Comparison of ENCODE assay signal across 9 mouse cellular contexts in the genomic region with DNA sequence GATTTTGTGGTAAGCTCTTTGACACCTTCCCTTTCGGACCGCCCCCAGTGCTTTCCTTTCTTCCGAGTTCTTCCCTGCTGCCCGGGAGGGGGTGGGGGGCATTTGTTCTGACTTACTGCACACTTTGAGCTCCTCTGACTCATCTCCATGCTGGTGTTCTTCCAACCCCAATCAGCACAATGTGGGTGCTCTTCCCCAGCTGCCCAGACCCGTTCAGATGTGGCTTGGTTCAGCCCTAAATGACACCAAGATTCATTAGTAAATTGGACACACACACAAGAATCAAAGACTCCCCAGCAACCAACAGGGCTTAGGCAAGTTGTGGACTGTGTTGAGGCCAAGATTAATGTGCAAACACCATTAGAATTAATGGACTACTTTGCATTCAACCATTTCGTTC. TPM values are rescaled to one million over a fixed set of nuclear protein-coding genes. Genes with fewer than 3 reads are reported as not detected.
DNase-seq lines count a peak whose midpoint lies in the region; ATAC-seq lines count a peak whose summit lies in the region.
"Had no signal": no experiment of that assay in that cellular context is flagged by ENCODE, and none has a peak within 500 bp of the region (broad histone marks: within the 10 kb centered on the region; RNA-seq: fewer than 3 reads in every experiment).

No protein-coding gene starts in this region.

- H3K4me1 ChIP-seq in hindbrain, embryonic 11.5 days (replicated peaks; ENCODE audit: control insufficient read depth, insufficient read depth, low read length), result no peaks in the 10 kb centered on the region
- peaks cover 4% of the 10 kb centered on the region; the same call in 1 of the 2 replicates for H3K4me1 ChIP-seq in hindbrain, embryonic 10.5 days (replicated peaks)
- peaks cover under 1% of the 10 kb centered on the region for H3K4me1 ChIP-seq in liver, embryonic 11.5 days (replicated peaks; ENCODE audit: control insufficient read depth, insufficient read depth, low read length)

- H3K4me3 ChIP-seq in hindbrain, embryonic 11.5 days (ENCODE audit: low read depth, low read length), result no peak overlapping the region
- no peak overlapping the region for H3K4me3 ChIP-seq in hindbrain, embryonic 10.5 days
- H3K4me3 ChIP-seq in liver, embryonic 11.5 days (ENCODE audit: low read depth, low read length), result no peak overlapping the region

- WGBS in hindbrain, embryonic 11.5 days, result 18% methylated on average over 6 of the region's 6 CpGs
- WGBS in hindbrain, embryonic 10.5 days, result 25% methylated on average over 6 of the region's 6 CpGs
- 30% methylated on average over 6 of the region's 6 CpGs for WGBS in liver, embryonic 11.5 days

- H3K4me2 ChIP-seq in hindbrain, embryonic 11.5 days (replicated peaks; ENCODE audit: low read depth, low read length), result no peak overlapping the region
- no peak overlapping the region for H3K4me2 ChIP-seq in liver, embryonic 11.5 days

- ATAC-seq in hindbrain, embryonic 11.5 days (ENCODE audit: low FRiP score), result peak; percentile 84
- no peak for ATAC-seq in liver, embryonic 11.5 days (replicated peaks; ENCODE audit: low FRiP score)

- no peak overlapping the region for H3K9ac ChIP-seq in hindbrain, embryonic 11.5 days (ENCODE audit: low read depth, low read length)
- no peak overlapping the region for H3K9ac ChIP-seq in liver, embryonic 11.5 days (ENCODE audit: low read depth, low read length)

- no peaks in the 10 kb centered on the region for H3K36me3 ChIP-seq in hindbrain, embryonic 11.5 days (ENCODE audit: control insufficient read depth, insufficient read depth, low read length)
- no peaks in the 10 kb centered on the region for H3K36me3 ChIP-seq in hindbrain, embryonic 10.5 days
- no peaks in the 10 kb centered on the region for H3K36me3 ChIP-seq in liver, embryonic 11.5 days (ENCODE audit: control insufficient read depth, insufficient read depth, low read length)
- H3K36me3 ChIP-seq: G1E had no signal

- no peak overlapping the region for H3K27ac ChIP-seq in hindbrain, embryonic 11.5 days (ENCODE audit: low read depth, low read length)
- no peak overlapping the region for H3K27ac ChIP-seq in hindbrain, embryonic 10.5 days
- no peak overlapping the region for H3K27ac ChIP-seq in liver, embryonic 11.5 days (ENCODE audit: low read depth, low read length)

- no peaks in the 10 kb centered on the region for H3K9me3 ChIP-seq in hindbrain, embryonic 11.5 days (ENCODE audit: control insufficient read depth, low read length)
- no peaks in the 10 kb centered on the region for H3K9me3 ChIP-seq in hindbrain, embryonic 10.5 days
- no peaks in the 10 kb centered on the region for H3K9me3 ChIP-seq in liver, embryonic 11.5 days (ENCODE audit: control insufficient read depth, low read length)
- H3K9me3 ChIP-seq: G1E had no signal

- DNase-seq in hindbrain, embryonic 11.5 days (ENCODE audit: low spot score), result no peak
- no peak for DNase-seq in hindbrain, embryonic 10.5 days (ENCODE audit: low spot score)
- DNase-seq in cerebellum, adult 9-11 months, result peak; percentile 36
- DNase-seq in layer of hippocampus, postnatal 36 days, result peak; percentile 28 to 42
- DNase-seq in right cerebral cortex, adult 2 months (ENCODE audit: low spot score in 2 of 2), result peak; percentile 25 to 33
- no peak for DNase-seq in thymus, postnatal 25 days
- DNase-seq in liver, embryonic 11.5 days (ENCODE audit: low spot score), result no peak
- DNase-seq in thymus, postnatal 14 days, result no peak

- H3K27me3 ChIP-seq in hindbrain, embryonic 11.5 days (ENCODE audit: control insufficient read depth, insufficient read depth, low read length), result no peaks in the 10 kb centered on the region
- H3K27me3 ChIP-seq in hindbrain, embryonic 10.5 days (ENCODE audit: insufficient read depth, poor library complexity, severe bottlenecking), result no peaks in the 10 kb centered on the region
- H3K27me3 ChIP-seq in liver, embryonic 11.5 days (replicated peaks; ENCODE audit: control insufficient read depth, insufficient read depth, low read length), result no peaks in the 10 kb centered on the region

RNA-seq across cellular contexts. Expression of a gene that starts 30.5 kb away (rescaled TPM):
- polyA plus RNA-seq in hindbrain, embryonic 11.5 days (2014; fragmentation: Nextera tagmentation; extraction: Ambion mirVana), result 7.2 and 7.7 TPM in 2 replicates
- 2.6 and 2.8 TPM in 2 replicates for polyA plus RNA-seq in hindbrain, embryonic 10.5 days (2016; fragmentation: Nextera tagmentation; extraction: Ambion mirVana)
- total RNA-seq in layer of hippocampus, postnatal 36 days (2021), result 100 to 1,000 TPM; 128 to 142 TPM
- 2.2 and 2.6 TPM in 2 replicates for polyA plus RNA-seq in liver, embryonic 11.5 days (2014; fragmentation: Nextera tagmentation; extraction: Ambion mirVana)

Comparison
In these comparisons a context has a peak if more than half of its experiments do, and no peak if none do; other contexts are left out.
1. DNase-seq: peak in cerebellum, adult 9-11 months (single experiment), layer of hippocampus, postnatal 36 days (2 of 2) and right cerebral cortex, adult 2 months (2 of 2); none in hindbrain, embryonic 11.5 days (single experiment), hindbrain, embryonic 10.5 days (single experiment), thymus, postnatal 25 days (single experiment), liver, embryonic 11.5 days (single experiment) and thymus, postnatal 14 days (single experiment).